24 mouse cellular contexts compared by ENCODE assay signal in genomic region chr12:101021484-101022226, GRCm38 (mm10). TPM values are rescaled to one million over a fixed set of nuclear protein-coding genes. Genes with fewer than 3 reads are reported as not detected.
DNase-seq lines count a peak whose midpoint lies in the region; ATAC-seq and TF ChIP-seq lines count a peak whose summit lies in the region.
"Had no signal": no experiment of that assay in that cellular context is flagged by ENCODE, and none has a peak within 500 bp of the region (broad histone marks: within the 10 kb centered on the region; RNA-seq: fewer than 3 reads in every experiment).

No protein-coding gene starts in this region.

- DNase-seq in embryonic facial prominence, embryonic 11.5 days (ENCODE audit: low spot score): no peak
- no peak for DNase-seq in embryonic facial prominence, embryonic 10.5 days (ENCODE audit: low spot score)
- no peak for DNase-seq in layer of hippocampus, adult 2 months (ENCODE audit: low spot score in 2 of 2)
- no peak for DNase-seq in layer of hippocampus, adult 11-12 months (ENCODE audit: low spot score)
- peak; percentile 1 for DNase-seq in right cerebral cortex, postnatal 14 days
- no peak for DNase-seq in right cerebral cortex, postnatal 36 days (ENCODE audit: low spot score in 2 of 2)
- peak; percentile 8 for DNase-seq in induced T-regulatory cell, adult 2 months (ENCODE audit: low read depth)
- no peak for DNase-seq in left cerebral cortex, adult 2 months (ENCODE audit: extremely low spot score in 1 of 2, low spot score in 2 of 2)
- DNase-seq: adrenal gland, postnatal 14 days; cerebellum, adult 2 months; cerebellum, postnatal 25 days; heart, postnatal 10 days; kidney, adult 9 months; kidney, postnatal 14 days; layer of hippocampus, postnatal 36 days had no signal

- 53% methylated on average over 9 of the region's 9 CpGs for WGBS in embryonic facial prominence, embryonic 11.5 days
- WGBS in embryonic facial prominence, embryonic 10.5 days: 45% methylated on average over 9 of the region's 9 CpGs

- no peak for TF ChIP-seq CTCF in layer of hippocampus, adult 2 months (conservative IDR thresholded peaks at IDR 0.05)
- no peak for TF ChIP-seq CTCF in left cerebral cortex, adult 2 months (IDR thresholded peaks at IDR 0.05)

- no peak overlapping the region for H3K4me2 ChIP-seq in embryonic facial prominence, embryonic 11.5 days (ENCODE audit: low read depth, low read length)
- H3K4me2 ChIP-seq: heart, embryonic 12.5 days; limb, embryonic 15.5 days; midbrain, embryonic 11.5 days; neural tube, embryonic 15.5 days had no signal

- intact Hi-C loops in left cerebral cortex, adult 2 months (cut with DNase I): no loop called here

- no peaks in the 10 kb centered on the region for H3K9me3 ChIP-seq in embryonic facial prominence, embryonic 11.5 days (replicated peaks; ENCODE audit: control insufficient read depth, low read length)
- H3K9me3 ChIP-seq in embryonic facial prominence, embryonic 10.5 days: peaks cover 4% of the 10 kb centered on the region; the same call in 1 of the 2 replicates
- H3K9me3 ChIP-seq: hindbrain, embryonic 10.5 days; limb, embryonic 15.5 days; neural tube, embryonic 15.5 days had no signal

- no peak overlapping the region for H3K27ac ChIP-seq in embryonic facial prominence, embryonic 11.5 days (replicated peaks; ENCODE audit: low read depth, low read length)
- H3K27ac ChIP-seq in embryonic facial prominence, embryonic 10.5 days (replicated peaks): no peak overlapping the region
- H3K27ac ChIP-seq in layer of hippocampus, adult 2 months: 0 out of 2 replicates have a peak overlapping the region, but pooled peaks have one; percentile 7
- H3K27ac ChIP-seq in left cerebral cortex, adult 2 months: no peak overlapping the region
- H3K27ac ChIP-seq: hindbrain, embryonic 10.5 days; limb, embryonic 15.5 days; liver, embryonic 14.5 days; neural tube, embryonic 15.5 days had no signal

- peaks cover 2% of the 10 kb centered on the region for H3K27me3 ChIP-seq in embryonic facial prominence, embryonic 11.5 days (ENCODE audit: control insufficient read depth, insufficient read depth, low read length)
- peaks cover 14% of the 10 kb centered on the region for H3K27me3 ChIP-seq in embryonic facial prominence, embryonic 10.5 days (replicated peaks; ENCODE audit: low read depth, poor library complexity, severe bottlenecking)
- H3K27me3 ChIP-seq: neural tube, embryonic 15.5 days had no signal

- H3K4me1 ChIP-seq in embryonic facial prominence, embryonic 11.5 days (ENCODE audit: control insufficient read depth, insufficient read depth, low read length): peaks cover 6% of the 10 kb centered on the region
- peaks cover 85% of the 10 kb centered on the region for H3K4me1 ChIP-seq in embryonic facial prominence, embryonic 10.5 days

- no peak overlapping the region for H3K4me3 ChIP-seq in embryonic facial prominence, embryonic 11.5 days (ENCODE audit: low read depth, low read length)
- H3K4me3 ChIP-seq in embryonic facial prominence, embryonic 10.5 days: no peak overlapping the region
- no peak overlapping the region for H3K4me3 ChIP-seq in layer of hippocampus, adult 2 months
- H3K4me3 ChIP-seq in left cerebral cortex, adult 2 months: no peak overlapping the region
- H3K4me3 ChIP-seq: heart, embryonic 12.5 days; hindbrain, embryonic 10.5 days; limb, embryonic 15.5 days; neural tube, embryonic 15.5 days had no signal

- no peaks in the 10 kb centered on the region for H3K36me3 ChIP-seq in embryonic facial prominence, embryonic 11.5 days (replicated peaks; ENCODE audit: control insufficient read depth, insufficient read depth, low read depth, low read length)
- peaks cover 39% of the 10 kb centered on the region for H3K36me3 ChIP-seq in embryonic facial prominence, embryonic 10.5 days (replicated peaks)
- H3K36me3 ChIP-seq: heart, embryonic 12.5 days; limb, embryonic 15.5 days; neural tube, embryonic 15.5 days had no signal

- H3K9ac ChIP-seq in embryonic facial prominence, embryonic 11.5 days (replicated peaks; ENCODE audit: low read length): no peak overlapping the region
- H3K9ac ChIP-seq: heart, embryonic 12.5 days; limb, embryonic 15.5 days; liver, embryonic 14.5 days; neural tube, embryonic 15.5 days had no signal

- ATAC-seq in embryonic facial prominence, embryonic 11.5 days (replicated peaks; ENCODE audit: insufficient number of reproducible peaks, low FRiP score, low TSS enrichment, low read depth): 0 out of 2 replicates have a peak, but pooled peaks have one; percentile 7
- ATAC-seq: activated CD4-positive, CD25-positive, alpha-beta regulatory T cell, adult 4 months; hindbrain, embryonic 16.5 days; intestine, embryonic 16.5 days had no signal

RNA-seq across cellular contexts. Expression of gene Ccdc88c, which starts 7.2 kb away (rescaled TPM):
- 4.8 and 5.2 TPM in 2 replicates for polyA plus RNA-seq in embryonic facial prominence, embryonic 11.5 days (2014; fragmentation: Nextera tagmentation; extraction: Ambion mirVana)
- 10.8 and 12.5 TPM in 2 replicates for polyA plus RNA-seq in embryonic facial prominence, embryonic 10.5 days (2016; fragmentation: Nextera tagmentation; extraction: Ambion mirVana)
- 10 to 100 TPM; 24.3 to 33.7 TPM for total RNA-seq in layer of hippocampus, adult 2 months (2021)
- total RNA-seq in left cerebral cortex, adult 2 months (2021): 10 to 100 TPM; 23.2 to 30.1 TPM

Comparison
In these comparisons a context has a peak if more than half of its experiments do, and no peak if none do; other contexts are left out.
1. DNase-seq: peak in right cerebral cortex, postnatal 14 days (single experiment) and induced T-regulatory cell, adult 2 months (single experiment); none in embryonic facial prominence, embryonic 11.5 days (single experiment), embryonic facial prominence, embryonic 10.5 days (single experiment), layer of hippocampus, adult 2 months (0 of 2), layer of hippocampus, adult 11-12 months (single experiment), right cerebral cortex, postnatal 36 days (0 of 2) and left cerebral cortex, adult 2 months (0 of 2).